Mouse (Mus musculus): Measurements from ENCODE around the gene Cpe.

Gene Cpe

DNA sequence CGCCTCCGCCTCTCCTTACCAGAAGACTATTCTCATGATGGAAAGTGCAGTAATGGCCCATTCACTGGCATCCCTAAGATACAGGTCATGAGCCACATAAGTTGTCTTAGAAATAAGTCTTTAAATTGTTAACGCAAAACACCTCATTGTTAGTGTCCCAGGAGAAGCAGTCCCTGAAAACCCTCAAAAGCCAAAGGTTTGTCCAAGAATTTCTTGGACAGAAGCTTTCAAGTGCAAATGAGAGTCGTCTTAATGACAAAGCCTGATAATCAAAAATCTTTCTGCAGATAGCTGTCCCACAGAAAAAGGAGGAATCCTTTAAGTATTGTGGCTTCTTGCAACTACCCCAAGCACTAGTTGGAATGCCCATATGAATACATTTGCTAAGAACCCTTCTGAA is 60.7 kb downstream of the Cpe start:
- no peak for DNase-seq (ENCODE audit: low spot score)

- DNase-seq (ENCODE audit: low spot score) = peak; percentile 40
These were observed 61.1 kb downstream of the Cpe start for GRCm38 (mm10) chr8:64631761-64632160.

- DNase-seq (ENCODE audit: low spot score) = no peak
These were observed 63.7 kb downstream of the Cpe start for GRCm38 (mm10) chr8:64629034-64629760.

- no peak for DNase-seq (ENCODE audit: low spot score)
These were observed 64.8 kb downstream of the Cpe start for GRCm38 (mm10) chr8:64628039-64628438.

GRCm38 (mm10) chr8:64624603-64625037 is 68.2 kb downstream of the Cpe start:
- no peak for DNase-seq (ENCODE audit: low spot score)

DNA sequence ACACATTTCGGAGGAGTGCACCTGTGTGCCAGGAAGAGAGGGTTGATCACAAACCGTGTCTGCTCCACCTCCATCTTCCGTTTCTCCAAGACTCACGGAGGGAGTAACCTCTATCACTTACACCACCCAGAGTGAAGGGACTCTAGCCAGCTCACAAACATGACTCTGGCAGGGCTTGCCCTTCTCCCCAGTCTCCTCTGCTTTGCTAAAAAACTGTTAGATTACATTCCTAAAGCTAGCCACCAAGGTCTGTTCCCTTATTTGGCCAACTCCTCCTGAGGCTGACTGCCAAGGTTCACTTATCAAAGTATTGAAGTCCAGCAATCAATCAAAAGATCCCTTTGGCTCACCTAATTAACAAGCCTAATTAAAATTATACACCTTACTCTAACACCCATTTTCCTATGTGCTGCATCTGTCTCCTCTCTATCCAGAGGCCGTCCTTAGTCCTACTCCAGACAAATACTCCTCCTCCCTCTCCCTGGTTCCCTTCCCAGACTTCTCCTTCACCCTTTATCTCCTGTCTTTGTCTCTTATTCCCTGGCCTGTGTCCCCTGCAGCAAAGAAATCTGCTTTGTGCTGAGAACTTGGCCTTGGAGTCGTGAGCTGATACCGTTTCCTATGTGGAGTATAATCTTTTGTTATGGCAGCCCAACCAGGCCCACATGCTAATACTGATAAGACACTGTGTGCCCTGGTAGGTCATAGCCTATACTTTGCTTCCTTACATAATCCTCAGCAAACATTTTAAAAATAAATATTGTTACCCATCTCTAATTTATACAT is 72.3 kb downstream of the Cpe start:
- DNase-seq (ENCODE audit: low spot score) = no peak

- DNase-seq (ENCODE audit: low spot score) = no peak
These were observed 73.2 kb downstream of the Cpe start for GRCm38 (mm10) chr8:64619661-64620060.

DNA sequence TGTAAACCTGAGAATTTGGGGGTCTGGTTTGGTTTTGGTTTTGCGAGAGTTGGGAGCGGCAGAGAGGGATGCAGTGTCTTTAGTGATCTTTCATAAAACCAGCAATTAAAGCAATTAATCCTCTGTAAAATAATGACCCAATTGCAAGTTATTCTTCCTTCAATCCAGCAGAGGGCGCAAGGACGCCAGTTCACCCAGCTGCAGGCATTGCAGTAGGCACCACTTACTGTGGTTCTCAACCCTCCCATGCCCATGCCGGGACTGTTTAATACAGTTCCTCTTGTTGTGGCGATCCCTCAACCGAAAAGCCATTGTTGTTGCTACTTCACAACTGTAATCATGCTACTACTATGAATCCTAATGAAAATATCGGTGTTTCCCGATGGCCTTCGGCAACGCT is 74.2 kb downstream of the Cpe start:
- no peak for DNase-seq (ENCODE audit: low spot score)

- DNase-seq (ENCODE audit: low spot score) = no peak
These were observed 76.3 kb downstream of the Cpe start for GRCm38 (mm10) chr8:64616566-64616965.

GRCm38 (mm10) chr8:64615459-64615858 is 77.4 kb downstream of the Cpe start:
- DNase-seq (ENCODE audit: low spot score) = no peak

DNA sequence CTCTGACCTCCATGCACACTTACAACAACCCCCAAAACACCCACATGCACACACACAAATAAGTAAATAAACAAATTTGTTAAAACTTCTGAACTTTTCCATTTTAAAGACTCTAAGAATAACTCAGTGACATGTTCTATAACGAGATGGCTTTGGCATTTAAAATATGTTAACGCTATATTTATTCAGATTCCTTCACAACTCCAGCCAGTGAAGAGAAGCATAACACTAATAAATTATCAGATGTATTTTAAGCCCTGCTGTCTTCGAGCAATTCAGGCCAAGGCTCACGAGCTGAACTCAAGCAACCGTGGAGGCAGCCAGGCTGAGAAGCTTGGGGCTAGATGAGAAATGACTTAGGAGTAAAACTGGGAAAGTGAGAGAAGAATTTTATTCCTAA is 79.2 kb downstream of the Cpe start:
- no peak for DNase-seq (ENCODE audit: low spot score)

DNA sequence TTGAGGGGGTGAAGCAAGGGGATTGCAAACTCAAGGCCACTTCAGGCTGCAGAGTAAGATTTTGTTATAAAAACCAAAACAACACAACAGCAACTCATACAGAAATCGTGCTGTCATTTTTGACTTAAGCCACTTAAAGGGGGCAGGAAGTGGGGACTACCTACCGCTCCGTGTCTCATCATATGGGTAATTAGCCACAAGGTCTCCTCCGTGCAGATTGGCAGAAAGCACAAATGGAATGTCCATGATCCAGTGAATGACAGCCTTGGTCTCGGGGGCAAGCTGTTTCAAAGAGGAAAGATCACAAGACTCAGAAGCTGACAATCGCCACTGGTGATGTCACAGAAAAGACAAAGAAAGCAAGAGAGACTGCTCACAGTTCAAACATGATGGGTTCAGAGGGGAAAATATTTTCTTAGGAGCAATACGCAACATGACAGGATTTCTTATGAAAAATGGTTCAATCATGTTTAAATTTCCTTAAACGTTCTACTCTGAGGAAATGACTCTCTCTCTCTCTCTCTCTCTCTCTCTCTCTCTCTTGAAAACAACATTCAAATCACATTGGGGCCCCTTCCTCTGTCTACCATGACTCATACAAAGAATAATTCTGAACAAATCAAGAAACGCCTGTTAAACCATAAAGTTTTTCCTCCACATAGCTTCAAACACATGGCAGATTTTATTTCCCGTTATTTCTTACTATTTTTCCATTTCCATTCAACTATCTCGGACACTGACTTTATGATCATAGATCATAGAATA is 81.5 kb downstream of the Cpe start:
- no peak for DNase-seq (ENCODE audit: low spot score)

DNA sequence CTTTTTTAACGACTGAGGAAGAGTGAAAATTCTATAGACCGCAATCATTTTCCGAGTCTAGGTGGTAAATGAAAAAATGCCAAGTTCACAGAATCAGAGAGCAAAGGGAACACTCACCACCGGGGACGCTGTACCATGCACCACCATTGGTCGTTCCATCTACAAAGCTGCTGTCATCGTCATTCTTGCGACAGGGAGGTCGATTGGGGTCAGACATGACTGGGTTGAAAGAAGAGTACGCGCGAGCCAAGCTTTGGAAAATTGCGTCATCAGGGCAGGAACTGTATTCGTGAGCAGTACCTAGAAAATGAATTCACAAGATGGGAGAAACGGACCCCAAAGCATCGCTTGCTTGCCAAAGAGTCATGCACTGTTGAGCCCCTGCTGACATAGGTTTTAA is 83.9 kb downstream of the Cpe start:
- no peak for DNase-seq (ENCODE audit: low spot score)

- no peak for DNase-seq (ENCODE audit: low spot score)
These were observed 86.8 kb downstream of the Cpe start for GRCm38 (mm10) chr8:64606015-64606414.

DNA sequence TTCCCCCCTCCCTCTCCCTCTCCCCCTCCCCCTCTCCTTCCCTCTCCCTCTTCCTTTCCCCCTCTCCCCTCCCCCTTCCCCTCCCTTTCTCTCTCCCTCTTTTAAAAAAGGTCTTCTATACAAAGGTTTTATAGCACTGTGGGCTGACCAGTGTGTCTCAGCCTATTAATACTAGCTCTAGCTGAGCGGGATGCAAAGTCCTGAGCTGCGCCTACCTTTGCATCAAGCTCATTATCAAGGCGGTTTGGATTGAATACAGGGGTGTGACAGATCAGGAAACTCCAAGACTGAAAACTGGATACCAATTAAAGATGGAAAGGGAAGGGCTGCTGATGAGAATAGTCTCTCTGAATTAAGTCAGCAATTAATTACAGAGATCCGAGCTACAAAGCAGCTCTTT is 94.6 kb downstream of the Cpe start:
- no peak for DNase-seq (ENCODE audit: low spot score)

DNA sequence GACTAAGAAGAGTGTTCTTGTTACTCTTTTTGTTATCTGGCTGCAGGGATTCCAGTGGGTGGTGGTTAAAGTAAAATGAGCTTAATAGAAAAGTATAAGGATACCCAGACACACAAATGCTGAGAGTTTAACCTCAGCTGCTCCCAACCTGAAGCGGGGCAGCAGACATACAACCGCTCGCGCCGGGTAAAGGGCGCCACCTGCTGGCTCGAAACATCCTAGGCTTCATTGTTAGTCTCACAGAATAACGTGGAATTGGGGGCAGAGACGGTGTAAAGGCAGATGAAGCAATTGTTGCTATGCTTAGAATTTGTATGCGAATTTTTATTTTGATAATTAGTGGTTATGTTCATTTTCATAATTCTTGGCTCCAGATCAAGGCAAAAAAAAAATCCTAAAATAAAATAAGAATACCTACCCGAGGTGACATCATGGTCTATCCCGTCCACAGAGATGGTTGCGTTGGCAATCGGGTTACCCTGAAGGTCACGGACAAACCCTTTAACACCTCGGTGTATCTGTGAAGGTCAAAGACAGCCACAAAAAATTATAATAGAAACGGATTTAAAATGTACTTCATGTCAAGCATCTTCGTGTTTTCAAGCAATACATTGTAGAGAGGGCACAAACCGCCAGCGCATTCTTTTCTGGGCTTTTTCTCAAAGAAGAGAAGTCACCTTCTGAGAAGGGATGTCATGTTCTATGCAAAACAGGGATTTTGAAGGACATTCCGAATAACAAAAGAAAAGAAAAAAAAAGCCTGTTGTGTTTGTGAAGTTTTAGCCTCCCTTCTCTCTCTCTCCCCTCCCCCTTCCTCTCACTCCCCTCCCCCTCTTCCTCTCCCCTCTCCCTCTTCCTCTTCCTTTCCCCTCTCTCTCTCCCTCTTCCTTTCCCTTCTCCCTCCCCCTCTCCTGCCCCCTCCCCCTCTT is 95.5 kb downstream of the Cpe start:
- DNase-seq (ENCODE audit: low spot score) = peak; percentile 29

DNA sequence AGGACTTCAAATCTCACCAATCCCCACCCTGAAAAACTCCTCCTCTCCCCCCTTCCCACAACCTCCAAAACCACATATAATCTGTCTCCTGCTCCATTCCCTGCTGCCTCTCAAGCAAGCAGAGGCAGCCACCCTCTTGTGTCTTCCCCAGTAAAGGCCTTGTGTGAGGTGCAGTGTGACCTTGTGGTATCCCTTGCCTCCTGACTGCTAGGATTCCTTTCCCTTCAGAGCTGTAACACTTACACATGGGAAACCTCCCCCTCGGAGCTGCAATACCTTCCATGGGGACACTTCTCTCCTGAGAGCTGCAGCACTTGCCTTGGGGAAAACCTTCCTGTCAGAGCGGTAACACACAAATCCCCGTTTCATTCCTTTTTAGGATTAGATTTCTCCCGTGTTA is 96.5 kb downstream of the Cpe start:
- DNase-seq (ENCODE audit: low spot score) = no peak

- no peak for DNase-seq (ENCODE audit: low spot score)
These were observed 102.4 kb downstream of the Cpe start for GRCm38 (mm10) chr8:64590456-64590855.

- DNase-seq (ENCODE audit: low spot score) = no peak
These were observed 110.0 kb downstream of the Cpe start for GRCm38 (mm10) chr8:64582887-64583286.

GRCm38 (mm10) chr8:64578221-64578620 is 114.6 kb downstream of the Cpe start:
- no peak for DNase-seq (ENCODE audit: low spot score)

DNA sequence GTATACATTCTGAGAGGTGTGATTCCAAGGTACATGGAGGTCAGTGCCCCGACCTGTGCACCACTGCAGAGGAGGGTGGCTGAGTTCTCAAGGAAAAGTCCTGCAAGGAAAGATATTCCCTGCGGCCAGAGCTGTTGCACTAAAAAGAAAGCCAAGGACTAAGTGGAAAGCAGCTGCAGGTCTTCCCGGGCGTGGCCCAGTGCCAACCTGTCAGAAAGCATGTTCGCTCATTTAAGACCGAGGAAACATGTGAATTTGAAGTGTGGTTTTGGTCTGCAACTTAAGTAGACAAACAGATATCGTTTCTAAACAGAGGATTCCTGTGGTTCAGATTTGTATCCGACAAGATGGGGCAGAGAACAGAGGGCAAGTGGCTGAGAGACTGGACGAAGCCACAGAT is 117.9 kb downstream of the Cpe start:
- no peak for DNase-seq (ENCODE audit: low spot score)
